Mouse (Mus musculus) embryonic facial prominence, embryonic 11.5 days (tissue): ENCODE measurements around the gene Numa1. TPM values are rescaled to one million over a fixed set of nuclear protein-coding genes. Genes with fewer than 3 reads are reported as not detected.
"Not testable (repeated sequence)": the region's sequence is repeated elsewhere in the genome, so short reads cannot be mapped to it uniquely, and the experiment has no call there.

ENCODE experiments used
- ATAC-seq: fragments of 200-750 bp; cut with Nextera tagmentation; replicated peaks from 2 replicates; pipeline ENCODE4 v1.8.0; 2017; ENCODE audit warnings: low read depth; ENCODE audit not compliant: insufficient number of reproducible peaks, low FRiP score, low TSS enrichment
- DNase-seq: peaks from one replicate; pipeline ENCODE4 v3.0.0-alpha.2; 2015; ENCODE audit warnings: low spot score
- H3K27ac ChIP-seq: fragments of 300-500 bp; sonication (generic); replicated peaks from 2 replicates; pipeline ENCODE4 v1.5.1; 2014; ENCODE audit warnings: mild to moderate bottlenecking, low read depth, low read length, control low read depth
- H3K27me3 ChIP-seq: fragments of 300-500 bp; sonication (generic); 2 replicates; pipeline ENCODE4 v1.6.1; 2014; ENCODE audit warnings: mild to moderate bottlenecking, low read length, moderate library complexity, mixed read lengths; ENCODE audit not compliant: control insufficient read depth, insufficient read depth
- H3K36me3 ChIP-seq: fragments of 300-500 bp; sonication (generic); replicated peaks from 2 replicates; pipeline ENCODE4 v1.6.1; 2014; ENCODE audit warnings: low read depth, mild to moderate bottlenecking, low read length, moderate library complexity, mixed read lengths; ENCODE audit not compliant: control insufficient read depth, insufficient read depth
- H3K4me1 ChIP-seq: fragments of 300-500 bp; sonication (generic); 2 replicates; pipeline ENCODE4 v1.6.1; 2014; ENCODE audit warnings: low read length, mixed read lengths; ENCODE audit not compliant: control insufficient read depth, insufficient read depth
- H3K4me2 ChIP-seq: fragments of 300-500 bp; sonication (generic); 2 replicates; pipeline ENCODE4 v1.6.1; 2014; ENCODE audit warnings: low read depth, mild to moderate bottlenecking, control low read depth, low read length, moderate library complexity
- H3K4me3 ChIP-seq: fragments of 300-500 bp; sonication (generic); 2 replicates; pipeline ENCODE4 v1.5.1; 2014; ENCODE audit warnings: low read depth, low read length, control low read depth
- H3K9ac ChIP-seq: fragments of 300-500 bp; sonication (generic); replicated peaks from 2 replicates; pipeline ENCODE4 v1.6.1; 2014; ENCODE audit warnings: mild to moderate bottlenecking, control low read depth, low read length
- H3K9me3 ChIP-seq: fragments of 300-500 bp; sonication (generic); replicated peaks from 2 replicates; pipeline ENCODE4 v1.6.1; 2016; ENCODE audit warnings: mild to moderate bottlenecking, low read length, inconsistent platforms, mixed read lengths; ENCODE audit not compliant: control insufficient read depth
- WGBS: fragments of 180-500 bp; shearing (Covaris S2); extraction: QIAGEN DNeasy Blood & Tissue Kit; methylation state at CpG from one replicate; pipeline ENCODE4 v1.1.7; 2014; 5-methylcytosine and 5-hydroxymethylcytosine counted together
- polyA plus RNA-seq: library from polyadenylated mRNA; unstranded; fragments of >200 nt; fragmentation: Nextera tagmentation; extraction: Ambion mirVana; gene quantifications from 2 replicates; pipeline ENCODE4 v1.2.1, GENCODE M21; 2014

Gene Numa1
- polyA plus RNA-seq, 1 experiment from 2014 or later = 110 TPM

- H3K4me3 ChIP-seq = no peak overlapping the region
- no peak overlapping the region for H3K27ac ChIP-seq
- peaks cover under 1% of the 10 kb centered on the region; the same call in 1 of the 2 replicates for H3K36me3 ChIP-seq
- H3K4me1 ChIP-seq = no peaks in the 10 kb centered on the region
- WGBS = 14% methylated on average over 1 of the region's 1 CpGs
- H3K9me3 ChIP-seq = no peaks in the 10 kb centered on the region
- ATAC-seq (peak; percentile 88), DNase-seq (peak; percentile 80)
- H3K27me3 ChIP-seq = no peaks in the 10 kb centered on the region
- no peak overlapping the region for H3K9ac ChIP-seq
- H3K4me2 ChIP-seq = no peak overlapping the region
These were observed 15.8 kb upstream of the Numa1 start for GRCm38 (mm10) chr7:101918071-101918470.

- H3K27ac ChIP-seq, H3K27me3 ChIP-seq, H3K4me2 ChIP-seq, H3K9me3 ChIP-seq, DNase-seq, H3K4me3 ChIP-seq, H3K9ac ChIP-seq, H3K4me1 ChIP-seq, H3K36me3 ChIP-seq, ATAC-seq: not testable (repeated sequence)
These were observed 8.0 kb upstream of the Numa1 start for GRCm38 (mm10) chr7:101925892-101926291.

GRCm38 (mm10) chr7:101928093-101928492, 5.8 kb upstream of the Numa1 start:
- H3K9me3 ChIP-seq = no peaks in the 10 kb centered on the region
- no peaks in the 10 kb centered on the region for H3K36me3 ChIP-seq
- H3K4me3 ChIP-seq = no peak overlapping the region
- no peak overlapping the region for H3K9ac ChIP-seq
- ATAC-seq = no peak
- 88% methylated on average over 3 of the region's 3 CpGs for WGBS
- H3K27ac ChIP-seq = no peak overlapping the region
- H3K4me1 ChIP-seq = no peaks in the 10 kb centered on the region
- H3K4me2 ChIP-seq = no peak overlapping the region
- no peaks in the 10 kb centered on the region for H3K27me3 ChIP-seq
- no peak for DNase-seq

- H3K27ac ChIP-seq = no peak overlapping the region
- H3K9ac ChIP-seq = no peak overlapping the region
- no peaks in the 10 kb centered on the region for H3K4me1 ChIP-seq
- H3K4me2 ChIP-seq = peak overlapping the region; percentile 16; the same call in 1 of the 2 replicates
- 85% methylated on average over 1 of the region's 1 CpGs for WGBS
- no peaks in the 10 kb centered on the region for H3K9me3 ChIP-seq
- no peaks in the 10 kb centered on the region; the same call in 1 of the 2 replicates for H3K36me3 ChIP-seq
- DNase-seq = no peak
- ATAC-seq = no peak
- no peak overlapping the region for H3K4me3 ChIP-seq
- H3K27me3 ChIP-seq = no peaks in the 10 kb centered on the region
These were observed 1.4 kb upstream of the Numa1 start for GRCm38 (mm10) chr7:101932551-101932950.

- H3K27me3 ChIP-seq = no peaks in the 10 kb centered on the region
- 6% methylated on average over 15 of the region's 15 CpGs for WGBS
- ATAC-seq (peak; percentile 4; the same call in 1 of the 2 replicates), DNase-seq (peak; percentile 57)
- H3K4me1 ChIP-seq = no peaks in the 10 kb centered on the region
- H3K4me3 ChIP-seq = peak overlapping the region; percentile 69
- H3K9ac ChIP-seq = peak overlapping the region; percentile 77
- H3K27ac ChIP-seq = 0 out of 2 replicates have a peak overlapping the region, but pooled peaks have one; percentile 16
- peak overlapping the region; percentile 65 for H3K4me2 ChIP-seq
- no peaks in the 10 kb centered on the region for H3K9me3 ChIP-seq
- H3K36me3 ChIP-seq = no peaks in the 10 kb centered on the region; the same call in 1 of the 2 replicates
These were observed 611 bp upstream of the Numa1 start for GRCm38 (mm10) chr7:101933300-101933699.

- H3K27ac ChIP-seq = no peak overlapping the region
- ATAC-seq (no peak), DNase-seq (no peak)
- H3K4me3 ChIP-seq = no peak overlapping the region
- H3K9me3 ChIP-seq = no peaks in the 10 kb centered on the region
- 95% methylated on average over 4 of the region's 4 CpGs for WGBS
- no peaks in the 10 kb centered on the region; the same call in 1 of the 2 replicates for H3K36me3 ChIP-seq
- no peaks in the 10 kb centered on the region for H3K27me3 ChIP-seq
- H3K4me1 ChIP-seq = no peaks in the 10 kb centered on the region
- H3K9ac ChIP-seq = no peak overlapping the region
- H3K4me2 ChIP-seq = no peak overlapping the region
These were observed 2.0 kb downstream of the Numa1 start for GRCm38 (mm10) chr7:101935957-101936356.

- Histone ChIP-seq H3K27me3 (no peaks in the 10 kb centered on the region), H3K4me3 (no peak overlapping the region), H3K9ac (no peak overlapping the region), H3K4me1 (no peaks in the 10 kb centered on the region), H3K9me3 (no peaks in the 10 kb centered on the region), H3K27ac (no peak overlapping the region), H3K36me3 (no peaks in the 10 kb centered on the region; the same call in 1 of the 2 replicates), H3K4me2 (no peak overlapping the region)
- DNase-seq (no peak), ATAC-seq (no peak)
- WGBS = 94% methylated on average over 4 of the region's 4 CpGs
These were observed 3.1 kb downstream of the Numa1 start for GRCm38 (mm10) chr7:101936996-101937395.

GRCm38 (mm10) chr7:101937569-101937968, 3.7 kb downstream of the Numa1 start:
- no peak for DNase-seq
- no peak for ATAC-seq
- 94% methylated on average over 4 of the region's 4 CpGs for WGBS
- H3K4me3 ChIP-seq = no peak overlapping the region
- H3K4me1 ChIP-seq = no peaks in the 10 kb centered on the region
- no peak overlapping the region for H3K4me2 ChIP-seq
- H3K9me3 ChIP-seq = no peaks in the 10 kb centered on the region
- no peaks in the 10 kb centered on the region for H3K27me3 ChIP-seq
- no peak overlapping the region for H3K27ac ChIP-seq
- H3K9ac ChIP-seq = no peak overlapping the region
- no peaks in the 10 kb centered on the region; the same call in 1 of the 2 replicates for H3K36me3 ChIP-seq
